Mouse (Mus musculus) right cerebral cortex, adult 2 months (tissue): ENCODE measurements at regions not wholly inside any gene's neighbourhood (a gene's known extent, or its start where the extent isn't known, plus 50 kb on each side); places are given as distances from the start of the nearest gene placed in this dataset.

Source experiments
- DNase-seq, 2 experiments: peaks; one replicate each; pipeline ENCODE4 v3.0.0; 2021 to 2022; ENCODE audit warnings: low spot score in 2 of 2

DNA sequence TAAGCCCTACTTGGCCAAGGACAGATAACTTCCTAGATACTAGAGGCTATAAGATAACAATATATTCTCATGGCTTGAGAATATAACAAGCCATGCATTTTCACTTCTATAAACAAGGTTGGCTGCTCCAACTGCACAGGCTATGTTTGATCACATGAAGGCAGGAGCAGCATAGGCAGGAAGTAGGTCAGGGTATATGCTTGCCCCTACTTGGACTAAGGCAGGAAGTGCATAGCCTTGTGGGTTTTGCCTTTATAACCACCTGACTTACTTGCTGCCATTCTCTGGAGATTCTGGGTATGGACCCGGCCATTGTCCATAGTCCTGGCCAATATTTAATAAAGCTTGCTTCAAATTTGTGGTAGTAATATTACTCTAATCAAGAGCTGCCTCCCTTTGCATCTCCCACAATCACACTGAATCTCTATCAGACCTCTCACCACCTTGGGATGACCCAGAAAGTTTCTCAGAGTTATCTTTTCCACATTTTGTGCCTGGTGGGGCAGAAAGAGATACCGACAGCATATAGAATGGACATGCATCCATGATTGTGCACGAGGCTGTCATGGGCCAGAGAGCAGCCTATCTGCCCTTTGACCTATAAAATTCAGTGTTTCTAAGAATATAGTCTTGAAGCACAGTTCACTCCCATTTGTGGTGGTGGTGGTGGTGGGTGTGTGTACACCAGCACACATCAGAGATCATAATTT lies 193.7 kb upstream of the Klf3 start:
- DNase-seq: no peak

DNA sequence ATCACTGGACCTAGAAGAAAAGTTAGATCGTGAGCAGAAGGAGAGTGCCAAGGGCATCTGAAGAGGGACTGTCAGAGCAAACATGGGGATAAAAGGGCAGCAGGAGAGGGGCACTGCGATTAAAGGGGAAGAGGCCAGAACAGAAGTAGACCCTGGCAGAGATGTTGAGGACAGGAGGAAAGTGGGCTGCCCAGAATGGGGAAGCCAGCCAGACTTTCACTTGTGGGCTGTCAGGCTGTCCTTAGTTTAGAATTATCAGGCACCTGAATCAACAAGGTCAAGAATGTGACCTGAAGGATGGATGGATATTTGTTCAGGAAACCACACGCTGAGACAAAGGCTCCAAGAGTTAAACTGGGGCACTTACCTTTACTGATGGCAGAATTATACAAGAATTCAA lies 193.0 kb upstream of the Klf3 start:
- DNase-seq: no peak

DNA sequence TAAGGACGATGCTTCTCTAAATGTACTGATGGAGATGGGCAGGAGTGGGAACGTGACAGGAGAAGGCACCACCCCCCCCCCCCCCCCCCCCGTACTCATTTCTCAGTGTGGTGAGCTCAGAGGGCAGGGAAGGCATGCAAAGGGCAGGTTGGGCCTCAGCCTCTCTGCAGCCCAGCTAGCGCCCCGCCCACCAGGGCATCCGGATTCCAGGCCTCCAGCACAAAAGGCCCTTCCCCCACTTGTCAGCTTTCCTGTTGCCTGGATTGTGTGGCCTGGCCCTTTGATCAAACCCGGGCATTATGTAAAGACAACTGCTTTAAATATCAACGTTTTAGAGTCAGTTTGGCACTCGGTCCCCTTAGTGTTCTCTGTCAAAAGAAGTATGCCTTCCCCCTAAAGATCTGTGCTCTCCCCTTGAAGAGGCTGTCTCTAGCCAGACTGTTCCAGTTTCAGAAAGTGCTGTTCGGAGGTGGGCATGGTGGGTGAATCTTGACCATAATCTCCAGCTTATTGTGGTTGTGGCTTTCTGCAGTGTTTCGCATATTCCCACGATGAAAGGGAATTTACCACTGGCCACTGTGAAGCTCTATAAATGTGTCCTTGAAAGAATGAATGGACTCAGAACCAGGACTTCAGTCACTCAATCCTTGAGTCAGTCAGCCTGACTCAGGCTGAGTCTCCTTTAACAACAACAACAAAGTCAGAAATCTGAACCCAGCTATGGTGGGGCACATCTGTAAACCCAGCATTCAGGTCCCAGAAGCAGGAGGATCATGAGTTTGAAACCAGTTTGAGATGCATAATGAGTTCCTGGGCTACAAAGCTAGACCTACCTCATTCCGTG lies 192.4 kb upstream of the Klf3 start:
- no peak for DNase-seq

DNA sequence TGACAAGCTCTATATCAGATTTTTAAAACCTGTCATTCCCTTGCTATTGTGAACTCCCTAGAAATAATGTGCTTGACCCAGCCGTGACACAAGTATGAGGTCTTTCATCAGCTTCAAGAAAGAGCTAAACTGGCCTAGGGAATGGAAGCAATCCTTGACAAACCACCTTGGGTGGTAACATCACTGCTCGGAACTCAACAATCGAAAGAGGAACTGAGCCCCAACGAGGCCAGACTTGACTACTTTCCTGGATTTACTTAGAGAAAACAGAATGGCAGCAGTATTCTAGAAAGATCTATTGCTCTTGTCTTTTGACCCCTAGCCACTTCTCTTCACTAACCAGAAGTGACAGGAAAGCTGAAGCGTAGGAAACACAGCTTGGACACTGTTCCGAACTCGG lies 191.2 kb upstream of the Klf3 start:
- no peak for DNase-seq

DNA sequence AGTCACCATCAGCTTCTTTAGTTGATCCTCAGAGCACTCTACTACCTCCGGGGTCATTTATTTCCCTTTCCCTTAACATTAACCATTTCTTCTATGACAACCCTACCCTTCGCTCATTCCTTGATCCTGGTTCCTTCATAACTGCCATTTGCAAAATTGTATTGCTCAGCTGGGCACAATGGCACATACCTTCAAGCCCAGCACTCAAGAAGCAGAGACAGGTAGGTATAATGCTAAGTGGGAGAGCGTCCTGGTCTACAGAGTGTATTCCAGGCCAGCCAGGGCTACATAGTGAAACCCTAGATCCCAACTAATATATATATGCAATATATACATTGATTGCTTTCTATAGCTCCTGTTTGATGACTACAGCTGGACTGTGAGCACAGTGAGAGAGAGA lies 189.5 kb upstream of the Klf3 start:
- no peak for DNase-seq

DNA sequence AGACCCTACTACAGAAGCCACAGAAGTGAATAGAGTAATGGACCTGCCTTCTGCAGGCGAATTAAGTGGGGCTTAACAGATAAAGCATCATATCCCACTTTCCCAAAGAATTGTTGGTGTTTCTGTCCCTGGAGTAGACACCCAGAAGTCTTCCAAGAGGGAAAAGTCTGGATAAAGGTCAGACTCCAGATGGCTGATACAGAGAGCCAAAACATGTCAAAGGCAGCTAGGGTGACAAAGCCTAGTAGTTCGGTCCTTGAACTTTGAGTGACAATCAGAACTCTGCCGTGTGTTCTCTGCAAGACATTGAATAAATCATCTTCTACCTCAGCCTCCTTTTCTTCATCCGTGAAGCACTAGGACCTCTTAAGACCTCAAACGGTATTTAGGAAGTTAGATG lies 185.1 kb upstream of the Klf3 start:
- DNase-seq: no peak

DNA sequence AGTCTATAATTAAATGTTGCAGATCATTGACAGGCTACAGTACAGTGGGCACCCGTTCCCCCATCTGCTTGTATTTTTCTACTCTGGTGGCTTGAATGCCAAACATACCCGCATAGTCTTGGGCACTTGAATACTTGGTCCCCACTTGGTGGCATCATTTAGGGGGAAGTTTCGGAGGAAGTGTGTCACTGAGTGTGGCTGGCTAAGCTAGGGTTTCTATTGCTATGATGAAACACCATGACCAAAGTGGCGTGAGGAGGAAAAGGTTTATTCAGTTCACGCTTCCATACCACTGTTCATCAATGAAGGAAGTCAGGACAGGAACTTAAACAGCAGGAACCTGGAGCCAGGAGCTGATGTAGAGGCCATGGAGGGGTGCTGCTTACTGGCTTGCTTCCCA lies 183.4 kb upstream of the Klf3 start:
- DNase-seq: no peak

DNA sequence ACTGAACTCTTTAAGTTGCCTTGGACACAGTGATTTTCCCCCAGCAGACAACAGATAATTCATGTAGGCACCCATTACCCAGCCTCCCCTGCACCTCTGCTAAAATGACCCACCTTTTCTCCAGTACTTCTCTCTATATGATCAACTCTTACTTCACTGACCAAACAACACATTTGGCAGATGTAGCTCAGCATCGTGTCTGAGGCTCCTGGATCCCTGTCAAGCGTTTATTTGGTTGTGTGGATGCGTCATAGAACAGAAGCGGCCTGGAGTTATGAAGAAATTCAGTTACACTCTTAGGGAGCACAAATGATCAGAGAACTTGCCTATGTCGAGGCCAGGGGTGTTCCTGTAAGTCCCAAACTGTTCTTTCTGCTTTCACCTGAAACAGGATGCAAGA lies 182.5 kb upstream of the Klf3 start:
- no peak for DNase-seq

DNA sequence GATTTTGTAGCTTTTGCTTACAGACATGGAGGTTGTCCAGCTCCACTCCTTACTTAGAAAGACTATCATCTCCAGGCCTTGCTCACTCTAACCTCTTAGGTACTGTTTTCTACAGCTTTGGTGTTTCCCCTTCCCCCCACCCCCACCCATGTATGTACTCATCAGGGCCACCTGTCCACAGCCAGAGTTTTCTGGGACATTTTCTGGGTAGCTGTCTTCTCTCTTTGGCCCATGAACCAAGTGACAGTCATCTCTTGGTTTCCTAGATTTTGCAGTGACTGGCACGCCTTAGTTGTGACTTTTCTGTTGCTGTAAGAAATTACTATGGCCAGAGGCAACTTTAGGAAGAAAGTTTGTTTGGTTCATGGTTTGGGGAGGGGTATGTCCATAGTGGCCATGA lies 181.8 kb upstream of the Klf3 start:
- no peak for DNase-seq

DNA sequence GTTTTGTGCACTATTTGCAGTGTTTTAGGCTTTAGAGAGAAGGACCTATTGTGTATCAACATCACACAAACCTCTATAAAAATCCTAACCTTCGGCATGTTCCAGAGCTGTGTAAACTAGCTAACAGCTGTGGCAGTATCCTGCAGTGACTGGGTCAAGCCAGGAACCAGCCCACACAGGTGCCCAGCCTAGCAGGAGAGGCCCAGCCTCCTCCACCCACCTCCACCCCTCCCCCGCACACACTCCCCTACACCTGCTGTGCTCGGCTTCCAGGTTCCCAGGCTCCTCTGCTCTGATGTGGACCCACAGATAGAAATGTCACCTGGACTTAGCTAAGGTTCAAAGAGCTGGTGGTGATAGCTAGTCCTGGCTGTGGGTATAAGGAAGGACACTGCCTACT lies 179.5 kb upstream of the Klf3 start:
- DNase-seq: no peak

DNA sequence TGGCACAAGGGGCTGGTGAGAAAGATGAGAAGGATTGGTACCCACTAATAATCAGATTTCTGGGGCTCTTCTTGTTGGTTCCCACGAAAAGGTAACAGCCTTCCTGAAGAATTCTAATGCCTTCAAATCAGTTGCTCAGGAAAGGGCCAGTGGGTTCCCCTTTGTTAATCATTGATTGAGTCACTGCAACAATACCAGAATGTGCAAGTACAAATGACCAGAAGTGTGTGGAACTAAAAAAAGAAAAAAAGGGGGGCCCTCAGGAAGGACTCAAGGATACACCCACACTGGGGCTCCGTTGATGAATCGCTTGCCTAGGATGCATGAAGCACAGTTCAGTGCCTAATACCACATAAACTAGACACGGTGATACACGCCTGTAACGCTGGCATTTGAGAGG lies 179.0 kb upstream of the Klf3 start:
- DNase-seq: no peak

DNA sequence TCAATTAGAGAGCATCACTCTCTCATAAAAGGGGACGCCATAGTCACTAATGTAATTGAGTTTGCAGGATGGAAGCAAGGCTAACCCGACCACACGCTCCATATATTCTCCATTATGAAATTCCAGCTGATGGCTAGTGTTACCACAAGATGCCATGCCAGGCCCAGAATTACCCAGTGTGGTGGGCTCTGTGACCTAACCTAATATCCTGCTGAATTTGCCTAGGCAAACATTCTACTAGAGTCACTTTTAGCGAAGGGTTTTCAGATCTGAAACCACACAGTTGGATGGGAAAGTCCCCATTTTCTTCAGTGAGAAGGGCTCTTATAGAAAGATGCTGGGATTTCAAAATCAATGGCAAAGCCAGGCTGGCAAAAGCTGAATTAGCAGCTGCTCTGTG lies 177.8 kb upstream of the Klf3 start:
- no peak for DNase-seq

DNA sequence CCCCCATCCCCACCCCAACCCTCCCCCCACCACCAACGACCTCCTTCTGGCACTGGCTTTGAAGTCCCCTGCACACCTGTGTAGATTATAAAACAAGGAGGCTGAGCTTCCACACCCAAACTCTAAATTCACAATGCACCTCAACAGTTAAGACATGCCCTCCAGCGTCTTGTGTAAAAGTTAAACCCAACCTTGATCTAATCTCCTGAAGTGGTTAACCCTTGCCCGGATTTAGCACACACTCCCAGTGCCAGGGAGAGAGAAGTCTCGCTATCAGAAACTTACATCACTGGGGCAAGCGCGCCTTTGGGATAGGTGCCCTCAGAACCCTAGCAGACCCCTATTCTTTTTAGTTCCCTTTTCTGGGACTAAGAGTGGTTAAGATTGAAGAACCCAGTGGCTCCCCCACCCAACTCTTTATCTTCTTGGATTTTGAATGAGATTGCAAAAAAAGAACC lies 177.3 kb upstream of the Klf3 start:
- DNase-seq: no peak

DNA sequence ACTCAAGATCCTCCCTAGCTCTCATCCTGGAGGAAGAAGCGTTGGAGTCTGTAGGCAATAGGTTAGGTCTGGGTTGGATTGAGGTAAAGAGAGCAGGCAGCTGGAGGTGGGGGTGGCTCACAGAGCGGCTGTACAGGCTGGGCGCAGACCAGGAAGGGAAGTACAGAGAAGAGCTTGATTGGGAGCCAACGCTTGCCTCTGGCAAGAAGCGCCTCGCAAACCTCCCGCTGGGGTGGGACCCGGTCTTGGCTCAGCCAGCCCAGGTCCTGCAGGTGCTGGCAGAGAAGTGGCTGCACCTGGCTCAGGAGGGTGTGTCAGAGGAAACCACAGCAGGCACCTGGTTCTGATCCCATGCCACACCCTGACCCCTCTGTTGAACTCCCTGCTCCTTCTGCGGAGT lies 176.8 kb upstream of the Klf3 start:
- DNase-seq: no peak

DNA sequence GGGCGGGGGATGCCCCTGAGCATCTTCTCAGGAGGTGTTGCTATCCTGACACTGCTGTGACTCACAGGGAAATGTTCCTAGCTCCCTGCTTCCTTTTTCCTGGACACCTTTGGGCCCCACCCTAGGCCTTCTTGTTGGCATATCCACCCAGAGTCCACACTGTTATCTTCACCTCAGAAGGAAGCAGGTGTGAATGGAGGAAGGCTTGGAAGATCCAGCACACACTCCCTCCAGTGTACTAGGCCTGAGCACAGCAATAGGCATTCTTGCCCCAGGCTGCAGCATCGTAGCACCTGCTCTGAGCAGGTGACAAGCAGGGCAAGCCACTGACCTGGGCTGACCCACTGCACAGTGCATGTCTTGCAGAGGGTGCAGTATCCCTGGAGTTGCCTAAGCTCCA lies 172.6 kb upstream of the Klf3 start:
- no peak for DNase-seq

DNA sequence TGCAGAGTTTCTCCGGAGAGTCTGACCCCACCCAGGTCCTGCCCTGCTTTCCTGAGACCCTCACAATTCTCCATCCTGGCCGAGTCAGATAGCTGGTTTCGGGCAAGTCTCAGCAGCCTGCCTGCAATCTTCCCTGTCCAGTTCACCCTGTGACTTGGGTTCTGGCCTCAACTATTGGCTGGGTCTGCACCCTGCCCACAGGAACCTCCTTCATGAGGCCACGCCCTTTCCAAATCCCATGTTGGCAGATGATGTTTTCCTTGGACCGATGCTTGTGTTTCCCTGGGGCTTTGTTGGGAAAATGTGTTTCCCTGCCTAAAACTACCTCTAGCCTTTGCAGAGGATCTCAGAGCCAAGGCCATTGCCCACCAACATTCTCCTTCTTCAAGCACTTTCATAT lies 171.0 kb upstream of the Klf3 start:
- no peak for DNase-seq

DNA sequence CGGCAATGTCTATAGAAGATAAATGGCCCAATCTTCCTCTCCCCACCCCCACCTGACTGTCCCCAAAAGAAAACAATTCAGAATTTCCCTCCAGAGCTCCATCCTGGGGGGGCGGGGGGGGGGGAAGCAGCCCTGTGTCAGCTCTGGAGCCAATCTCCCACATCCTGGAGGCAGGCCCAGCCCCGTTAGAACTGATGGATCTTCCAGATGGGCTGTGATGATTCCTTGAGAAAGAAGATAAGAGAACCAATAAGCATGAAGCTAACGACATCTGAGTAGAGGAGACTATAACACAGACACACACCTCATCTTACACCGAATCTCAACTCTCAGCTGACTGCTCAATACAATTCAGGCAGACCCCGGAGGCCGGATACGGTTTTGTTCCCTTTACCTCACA lies 169.2 kb upstream of the Klf3 start:
- no peak for DNase-seq

DNA sequence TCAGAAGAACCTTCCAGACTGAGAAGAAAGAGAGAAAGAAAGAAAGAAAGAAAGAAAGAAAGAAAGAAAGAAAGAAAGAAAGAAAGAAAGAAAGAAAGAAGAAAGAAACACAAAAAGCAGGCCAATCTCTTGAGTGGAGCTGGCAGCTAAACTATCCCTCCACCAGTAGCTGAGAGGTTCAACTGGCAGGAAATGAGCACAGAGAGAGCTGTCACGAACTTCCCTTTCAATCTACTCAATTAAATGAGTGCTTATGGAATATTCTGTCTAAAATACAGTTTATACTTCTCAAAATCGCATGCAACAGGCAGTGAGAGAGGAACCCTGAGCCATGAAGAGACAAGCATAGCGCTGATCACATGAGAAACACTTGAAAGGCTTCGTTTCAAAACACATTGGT lies 168.5 kb upstream of the Klf3 start:
- no peak for DNase-seq

DNA sequence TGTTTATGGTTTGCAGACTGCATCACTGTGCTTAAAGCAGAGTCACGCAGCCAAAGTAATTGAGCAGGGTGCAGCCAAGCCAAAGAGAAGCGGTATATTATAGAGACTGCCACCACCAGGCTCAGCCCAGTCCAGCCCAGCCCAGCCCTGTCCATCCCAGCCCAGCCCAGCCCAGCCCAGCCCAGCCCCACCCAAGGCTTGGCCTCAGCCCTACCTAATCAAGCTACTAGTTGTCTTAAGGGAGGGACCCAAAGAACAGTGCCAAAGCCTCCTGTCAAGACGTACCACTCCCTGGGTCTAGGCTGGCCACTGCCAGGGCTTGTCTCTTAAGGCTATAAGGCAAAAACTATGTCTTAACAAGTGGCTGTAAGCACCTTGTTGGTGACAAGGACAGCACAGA lies 166.9 kb upstream of the Klf3 start:
- no peak for DNase-seq

DNA sequence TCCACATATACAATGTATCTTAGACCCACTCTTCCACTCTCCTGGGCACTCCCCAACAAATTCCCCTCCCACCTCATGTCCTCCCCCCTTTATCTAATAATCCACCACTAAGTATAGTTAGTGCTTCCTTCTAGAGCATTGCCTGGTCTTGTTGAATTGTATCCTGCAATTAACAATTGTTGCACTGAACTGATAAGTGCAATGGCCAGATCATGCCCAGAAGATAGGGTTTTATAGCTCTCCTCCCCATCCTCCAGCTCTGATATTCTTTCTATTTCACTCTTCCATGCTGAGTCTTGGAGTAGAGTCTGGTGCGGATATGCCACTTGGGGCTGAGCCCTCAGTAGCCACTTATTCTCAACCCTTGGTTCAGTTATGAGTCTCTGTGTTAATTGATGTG lies 159.6 kb upstream of the Klf3 start:
- no peak for DNase-seq

DNA sequence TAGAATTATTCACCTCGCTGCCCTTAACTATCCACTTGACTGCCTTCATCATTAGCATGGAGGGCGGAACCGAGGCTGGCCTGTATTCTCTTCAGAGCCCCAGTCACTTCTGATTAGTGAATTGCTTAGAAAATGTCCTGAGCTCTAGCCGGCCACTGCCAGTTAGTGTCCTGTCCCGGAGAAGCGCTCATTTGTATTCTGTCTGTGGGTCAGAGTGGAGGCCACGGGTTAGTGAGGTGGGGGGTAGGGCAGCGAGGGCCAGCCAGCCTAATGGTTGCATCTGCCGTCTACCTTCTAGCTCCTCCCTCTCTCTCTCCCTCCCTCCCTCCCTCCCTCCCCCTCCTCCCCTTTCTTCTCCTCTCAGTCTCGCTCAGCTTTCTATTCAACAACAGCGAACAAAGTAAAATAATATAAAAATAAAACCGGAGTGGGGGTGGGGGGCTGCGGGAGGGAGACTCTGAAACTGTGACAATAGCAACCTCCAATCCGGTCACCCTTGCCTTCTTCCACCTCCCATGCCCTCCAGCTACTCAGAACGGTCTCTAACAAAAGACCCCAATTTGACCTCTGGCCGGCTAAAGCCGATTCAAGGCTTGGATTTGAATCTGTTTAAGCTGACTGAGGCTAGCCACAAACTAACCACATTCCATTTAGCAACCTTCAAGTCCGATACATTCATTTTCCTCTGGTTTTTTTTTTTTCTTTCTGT lies 155.6 kb upstream of the Klf3 start:
- DNase-seq: peak; percentile 7 to 9

DNA sequence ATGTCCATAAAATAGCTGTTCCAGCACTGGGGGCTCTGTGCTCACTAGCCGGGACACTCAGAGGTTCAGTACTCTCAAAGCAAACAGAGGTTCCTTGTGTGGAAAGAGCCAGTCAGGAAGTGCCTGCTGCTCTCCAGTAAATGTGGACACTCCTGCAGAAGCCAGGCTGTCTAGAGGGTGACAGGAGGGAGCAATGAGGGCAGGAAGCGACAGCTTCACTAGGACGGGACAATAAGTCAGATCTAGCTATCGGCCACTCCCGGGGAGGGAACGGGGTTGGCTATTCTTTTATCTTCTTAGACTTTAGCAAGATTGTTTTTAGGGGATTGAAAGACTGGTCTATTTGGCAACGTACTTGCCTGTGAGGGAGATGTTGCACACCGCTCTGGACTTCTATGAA lies 154.7 kb upstream of the Klf3 start:
- DNase-seq: no peak

DNA sequence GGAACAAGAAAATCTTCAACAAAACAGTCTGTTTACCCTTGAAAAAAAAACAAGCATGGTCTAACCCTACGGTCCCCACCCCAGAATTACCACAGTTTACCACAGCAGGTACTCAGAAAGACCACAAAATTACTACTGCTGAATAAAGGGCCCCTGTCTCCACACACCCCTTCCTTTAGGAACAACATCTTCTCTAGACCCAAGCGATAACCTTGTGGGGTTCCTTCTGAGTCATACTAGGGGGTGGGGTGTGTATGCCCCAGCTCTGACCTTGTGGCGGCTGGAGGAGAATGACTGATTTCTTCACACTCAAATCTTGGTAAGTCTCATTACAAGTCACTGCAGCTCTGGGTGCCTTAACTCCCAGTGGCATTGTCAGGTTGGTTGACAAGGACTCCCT lies 151.8 kb upstream of the Klf3 start:
- no peak for DNase-seq
